Mouse (Mus musculus) neural tube, embryonic 11.5 days (tissue): ENCODE data around the gene Spg21. TPM values are rescaled to one million over a fixed set of nuclear protein-coding genes. Genes with fewer than 3 reads are reported as not detected.

Experiments used
- ATAC-seq: fragments of 200-750 bp; cut with Nextera tagmentation; 2 replicates; pipeline ENCODE4 v1.8.0; 2017; ENCODE audit warnings: moderate number of reproducible peaks, mild to moderate bottlenecking, moderate TSS enrichment, moderate library complexity; ENCODE audit not compliant: insufficient read depth, low FRiP score, low TSS enrichment
- DNase-seq: peaks from one replicate; pipeline ENCODE4 v3.0.0-alpha.2; 2015; ENCODE audit warnings: low spot score
- H3K27ac ChIP-seq: fragments of 300-500 bp; sonication (generic); 2 replicates; pipeline ENCODE4 v1.5.1; 2014; ENCODE audit warnings: low read depth, mild to moderate bottlenecking, low read length
- H3K27me3 ChIP-seq: fragments of 300-500 bp; sonication (generic); 2 replicates; pipeline ENCODE4 v1.6.1; 2014; ENCODE audit warnings: mild to moderate bottlenecking, low read length, mixed read lengths; ENCODE audit not compliant: control insufficient read depth, insufficient read depth
- H3K36me3 ChIP-seq: fragments of 300-500 bp; sonication (generic); 2 replicates; pipeline ENCODE4 v1.6.1; 2014; ENCODE audit warnings: mild to moderate bottlenecking, low read length, moderate library complexity, mixed read lengths; ENCODE audit not compliant: control insufficient read depth, insufficient read depth
- H3K4me1 ChIP-seq: fragments of 300-500 bp; sonication (generic); 2 replicates; pipeline ENCODE4 v1.6.1; 2014; ENCODE audit warnings: low read length, mixed read lengths; ENCODE audit not compliant: control insufficient read depth, insufficient read depth
- H3K4me2 ChIP-seq: fragments of 300-500 bp; sonication (generic); 2 replicates; pipeline ENCODE4 v1.6.1; 2014; ENCODE audit warnings: low read depth, mild to moderate bottlenecking, moderate library complexity
- H3K4me3 ChIP-seq: fragments of 300-500 bp; sonication (generic); 2 replicates; pipeline ENCODE4 v1.5.1; 2014; ENCODE audit warnings: low read depth, low read length
- H3K9ac ChIP-seq: fragments of 300-500 bp; sonication (generic); 2 replicates; pipeline ENCODE4 v1.6.1; 2014; ENCODE audit warnings: mild to moderate bottlenecking, low read length
- H3K9me3 ChIP-seq: fragments of 300-500 bp; sonication (generic); 2 replicates; pipeline ENCODE4 v1.6.1; 2016; ENCODE audit warnings: low read length; ENCODE audit not compliant: control insufficient read depth
- WGBS: fragments of 180-500 bp; shearing (Covaris S2); extraction: QIAGEN DNeasy Blood & Tissue Kit; methylation state at CpG from one replicate; pipeline ENCODE4 v1.1.7; 2014; 5-methylcytosine and 5-hydroxymethylcytosine counted together
- polyA plus RNA-seq: library from polyadenylated mRNA; unstranded; fragments of >200 nt; fragmentation: Nextera tagmentation; extraction: Ambion mirVana; gene quantifications from 2 replicates; pipeline ENCODE4 v1.2.1, GENCODE M21; 2014

The Spg21 gene
- 131 and 142 TPM in 2 replicates for polyA plus RNA-seq

- ATAC-seq = peak; percentile 96
- peaks cover under 1% of the 10 kb centered on the region; the same call in 1 of the 2 replicates for H3K36me3 ChIP-seq
- WGBS = 0% methylated on average over 53 of the region's 53 CpGs
- peak within 1 kb of the TSS; percentile 58 for H3K4me2 ChIP-seq
- no peaks in the 10 kb centered on the region for H3K9me3 ChIP-seq
- H3K4me3 ChIP-seq = peak within 1 kb of the TSS; percentile 67
- H3K4me1 ChIP-seq = peaks cover 11% of the 10 kb centered on the region
- H3K27me3 ChIP-seq = no peaks in the 10 kb centered on the region
- H3K27ac ChIP-seq = peak within 1 kb of the TSS; percentile 28
- peak; percentile 97 for DNase-seq
- peak within 1 kb of the TSS; percentile 66 for H3K9ac ChIP-seq
Observed at GRCm38 (mm10) chr9:65460732-65461442, at the start of gene Spg21. Gene Spg21, plus strand, starts transcription at chr9:65460947.

DNA sequence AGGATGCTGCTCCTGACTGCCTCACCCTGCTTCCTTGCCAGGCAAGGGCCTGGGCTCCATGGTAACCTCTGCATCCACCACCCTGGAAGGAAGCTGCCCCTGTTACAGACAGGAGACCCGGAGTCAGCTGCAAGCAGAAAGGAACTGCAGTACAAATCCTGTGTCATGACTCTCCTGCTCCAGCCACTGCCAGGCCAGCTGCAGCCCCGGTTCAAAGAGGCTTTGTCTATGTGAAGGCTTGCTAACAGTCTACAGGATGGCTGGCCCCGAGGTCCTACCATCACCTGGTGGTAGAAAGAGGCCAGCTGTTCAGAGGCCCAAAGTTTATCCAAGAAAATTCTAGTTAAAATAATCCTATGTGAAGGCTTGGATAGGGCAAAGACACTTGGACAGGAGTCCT is 49.4 kb upstream of the Spg21 start:
- DNase-seq (no peak), ATAC-seq (no peak)
- no peak overlapping the region for H3K27ac ChIP-seq
- no peak overlapping the region for H3K9ac ChIP-seq
- H3K4me2 ChIP-seq = no peak overlapping the region
- H3K9me3 ChIP-seq = no peaks in the 10 kb centered on the region
- H3K4me1 ChIP-seq = no peaks in the 10 kb centered on the region
- WGBS = 70% methylated on average over 3 of the region's 3 CpGs
- H3K4me3 ChIP-seq = no peak overlapping the region
- no peaks in the 10 kb centered on the region for H3K27me3 ChIP-seq
- no peaks in the 10 kb centered on the region for H3K36me3 ChIP-seq

GRCm38 (mm10) chr9:65417738-65418137 is 43.0 kb upstream of the Spg21 start:
- DNase-seq = no peak

GRCm38 (mm10) chr9:65419633-65420032 is 41.1 kb upstream of the Spg21 start:
- no peaks in the 10 kb centered on the region for H3K36me3 ChIP-seq
- H3K27me3 ChIP-seq = no peaks in the 10 kb centered on the region
- H3K4me1 ChIP-seq = no peaks in the 10 kb centered on the region
- H3K4me2 ChIP-seq = no peak overlapping the region
- no peak overlapping the region for H3K4me3 ChIP-seq
- no peak overlapping the region for H3K9ac ChIP-seq
- no peaks in the 10 kb centered on the region for H3K9me3 ChIP-seq
- H3K27ac ChIP-seq = no peak overlapping the region
- 74% methylated on average over 3 of the region's 3 CpGs for WGBS
- DNase-seq (no peak), ATAC-seq (no peak)

More at GRCm38 (mm10) chr9:65417738-65418137, 43.0 kb upstream of the Spg21 start:
- no peak overlapping the region for H3K9ac ChIP-seq
- no peaks in the 10 kb centered on the region for H3K9me3 ChIP-seq
- no peak for ATAC-seq
- H3K4me1 ChIP-seq = no peaks in the 10 kb centered on the region
- no peak overlapping the region for H3K4me3 ChIP-seq
- H3K4me2 ChIP-seq = no peak overlapping the region
- no peaks in the 10 kb centered on the region for H3K27me3 ChIP-seq
- H3K27ac ChIP-seq = no peak overlapping the region
- H3K36me3 ChIP-seq = no peaks in the 10 kb centered on the region
- WGBS = 33% methylated on average over 3 of the region's 3 CpGs

DNA sequence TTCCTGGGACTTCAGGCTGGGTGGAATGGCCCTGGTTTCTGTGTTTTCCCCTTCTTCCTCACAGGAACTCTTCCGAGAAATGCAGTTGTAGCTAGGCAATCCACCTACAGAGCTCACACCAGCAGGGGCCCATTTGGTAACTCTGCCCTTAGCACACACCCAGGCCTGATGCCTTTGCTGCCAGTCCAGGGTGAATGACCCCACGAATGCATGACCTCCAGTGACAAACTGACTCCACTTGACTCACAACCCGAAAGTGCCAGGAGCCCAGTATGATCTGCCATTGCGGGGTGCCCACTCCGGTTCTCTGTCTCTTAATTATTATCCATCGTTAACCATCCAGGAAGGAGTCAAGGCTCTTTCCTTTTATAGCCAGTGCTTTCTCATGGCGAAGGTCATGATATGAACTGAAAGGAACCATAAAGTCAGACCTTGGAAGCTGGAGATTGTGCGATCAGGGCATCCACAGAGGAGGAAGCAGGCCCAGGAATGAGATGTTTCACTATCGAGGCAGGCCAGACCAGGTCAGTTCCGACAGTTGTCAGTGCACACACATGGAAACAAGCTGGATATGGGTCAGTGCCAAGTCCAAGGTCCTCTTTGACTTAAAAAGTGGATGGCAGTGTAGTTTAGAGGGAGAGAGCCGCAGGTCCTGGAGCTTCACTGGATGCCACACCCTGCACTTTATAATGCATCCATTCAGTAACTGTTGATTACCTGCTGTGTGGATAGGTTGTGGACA is 37.8 kb upstream of the Spg21 start, which contains the start of gene Slc51b:
Slc51b (minus strand) TSS at position 196 of the 742 bp plus-strand sequence.
- H3K9me3 ChIP-seq = no peaks in the 10 kb centered on the region
- no peaks in the 10 kb centered on the region for H3K36me3 ChIP-seq
- H3K9ac ChIP-seq = no peak within 1 kb of the TSS
- H3K4me2 ChIP-seq = no peak within 1 kb of the TSS
- 83% methylated on average over 11 of the region's 11 CpGs for WGBS
- H3K4me3 ChIP-seq = no peak within 1 kb of the TSS
- ATAC-seq (no peak), DNase-seq (no peak)
- no peaks in the 10 kb centered on the region for H3K27me3 ChIP-seq
- H3K27ac ChIP-seq = no peak within 1 kb of the TSS
- no peaks in the 10 kb centered on the region for H3K4me1 ChIP-seq

GRCm38 (mm10) chr9:65424393-65424792 is 36.4 kb upstream of the Spg21 start:
- no peaks in the 10 kb centered on the region for H3K9me3 ChIP-seq
- no peak for DNase-seq
- no peak overlapping the region for H3K4me2 ChIP-seq
- WGBS = 43% methylated on average over 3 of the region's 3 CpGs
- no peaks in the 10 kb centered on the region for H3K36me3 ChIP-seq
- ATAC-seq = no peak
- H3K4me1 ChIP-seq = no peaks in the 10 kb centered on the region
- no peak overlapping the region for H3K27ac ChIP-seq
- H3K9ac ChIP-seq = no peak overlapping the region
- H3K4me3 ChIP-seq = no peak overlapping the region
- H3K27me3 ChIP-seq = no peaks in the 10 kb centered on the region

DNA sequence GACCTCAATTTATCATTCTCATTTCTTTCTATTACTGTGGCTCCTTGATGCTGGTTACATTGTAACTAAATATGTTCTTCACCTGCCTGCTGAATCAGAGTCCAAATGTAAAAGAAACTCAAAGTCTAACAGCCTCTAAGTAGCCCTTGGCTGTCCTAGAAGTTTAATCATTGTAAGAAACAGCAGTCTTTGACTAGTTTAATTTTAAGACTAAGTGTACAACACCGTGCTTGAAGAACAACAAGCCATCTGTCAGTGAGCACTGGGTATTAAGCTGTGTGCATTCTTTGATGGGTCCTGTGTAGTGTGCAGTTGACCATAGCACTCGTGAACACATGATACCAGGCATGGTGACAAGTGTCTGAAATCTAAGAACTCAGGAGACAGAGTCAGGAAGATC is 33.2 kb upstream of the Spg21 start:
- Histone ChIP-seq H3K9me3 (no peaks in the 10 kb centered on the region), H3K4me3 (no peak overlapping the region), H3K27ac (no peak overlapping the region), H3K4me1 (no peaks in the 10 kb centered on the region), H3K36me3 (no peaks in the 10 kb centered on the region), H3K4me2 (no peak overlapping the region), H3K27me3 (no peaks in the 10 kb centered on the region), H3K9ac (no peak overlapping the region)
- 85% methylated on average over 2 of the region's 2 CpGs for WGBS
- ATAC-seq (no peak), DNase-seq (no peak)

DNA sequence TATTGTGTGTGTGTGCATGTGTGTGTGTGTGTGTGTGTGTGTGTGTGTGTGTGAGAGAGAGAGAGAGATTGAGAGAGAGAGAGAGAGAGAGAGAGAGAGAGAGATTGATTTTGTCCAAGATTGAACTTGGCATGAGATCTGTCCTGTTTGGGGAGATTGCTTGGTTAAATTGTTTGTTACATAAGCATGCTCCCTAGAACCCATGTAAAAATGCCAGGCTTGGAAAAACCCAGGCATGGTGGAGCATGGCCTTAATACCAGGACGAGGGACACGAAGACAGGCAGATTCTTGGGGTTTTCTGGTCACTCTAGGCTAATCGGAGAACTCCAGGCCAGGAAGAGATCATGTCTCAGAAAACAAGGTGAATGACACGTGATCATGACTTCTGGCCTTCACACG is 32.7 kb upstream of the Spg21 start:
- H3K27ac ChIP-seq = no peak overlapping the region
- no peaks in the 10 kb centered on the region for H3K4me1 ChIP-seq
- H3K9ac ChIP-seq = no peak overlapping the region
- no peak for DNase-seq
- H3K27me3 ChIP-seq = no peaks in the 10 kb centered on the region
- H3K4me2 ChIP-seq = no peak overlapping the region
- H3K36me3 ChIP-seq = no peaks in the 10 kb centered on the region
- no peak for ATAC-seq
- 90% methylated on average over 5 of the region's 5 CpGs for WGBS
- H3K4me3 ChIP-seq = no peak overlapping the region
- no peaks in the 10 kb centered on the region for H3K9me3 ChIP-seq

DNA sequence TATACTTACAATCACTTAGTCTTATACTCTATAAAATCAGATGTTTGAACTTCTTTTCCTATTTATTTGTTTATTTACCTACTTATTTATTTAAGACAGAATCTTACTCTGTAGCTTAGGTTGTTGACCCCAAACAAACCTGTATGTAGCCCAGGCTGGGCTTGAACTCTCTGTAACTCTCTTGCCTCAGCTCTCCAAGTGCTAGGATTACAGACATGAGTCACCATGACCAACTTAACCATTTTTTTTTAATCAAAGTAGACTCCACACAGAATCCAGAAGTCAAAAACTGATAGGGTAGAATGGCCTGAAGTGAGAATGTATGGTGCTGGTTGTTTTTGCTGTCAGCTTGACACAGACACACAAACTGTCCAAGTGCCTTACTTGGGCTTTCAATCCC is 30.3 kb upstream of the Spg21 start:
- Histone ChIP-seq H3K27me3 (no peaks in the 10 kb centered on the region), H3K4me1 (no peaks in the 10 kb centered on the region), H3K9me3 (no peaks in the 10 kb centered on the region), H3K9ac (no peak overlapping the region), H3K36me3 (no peaks in the 10 kb centered on the region), H3K4me2 (no peak overlapping the region), H3K27ac (no peak overlapping the region), H3K4me3 (no peak overlapping the region)
- DNase-seq (no peak), ATAC-seq (no peak)
